Mouse (Mus musculus) neural tube, embryonic 10.5 days (tissue): ENCODE measurements around the gene Ubiad1.

ENCODE experiments used
- DNase-seq: peaks from one replicate; pipeline ENCODE4 v3.0.0-alpha.2; 2017; ENCODE audit warnings: low spot score; ENCODE audit errors: extremely low spot score

Gene Ubiad1

DNA sequence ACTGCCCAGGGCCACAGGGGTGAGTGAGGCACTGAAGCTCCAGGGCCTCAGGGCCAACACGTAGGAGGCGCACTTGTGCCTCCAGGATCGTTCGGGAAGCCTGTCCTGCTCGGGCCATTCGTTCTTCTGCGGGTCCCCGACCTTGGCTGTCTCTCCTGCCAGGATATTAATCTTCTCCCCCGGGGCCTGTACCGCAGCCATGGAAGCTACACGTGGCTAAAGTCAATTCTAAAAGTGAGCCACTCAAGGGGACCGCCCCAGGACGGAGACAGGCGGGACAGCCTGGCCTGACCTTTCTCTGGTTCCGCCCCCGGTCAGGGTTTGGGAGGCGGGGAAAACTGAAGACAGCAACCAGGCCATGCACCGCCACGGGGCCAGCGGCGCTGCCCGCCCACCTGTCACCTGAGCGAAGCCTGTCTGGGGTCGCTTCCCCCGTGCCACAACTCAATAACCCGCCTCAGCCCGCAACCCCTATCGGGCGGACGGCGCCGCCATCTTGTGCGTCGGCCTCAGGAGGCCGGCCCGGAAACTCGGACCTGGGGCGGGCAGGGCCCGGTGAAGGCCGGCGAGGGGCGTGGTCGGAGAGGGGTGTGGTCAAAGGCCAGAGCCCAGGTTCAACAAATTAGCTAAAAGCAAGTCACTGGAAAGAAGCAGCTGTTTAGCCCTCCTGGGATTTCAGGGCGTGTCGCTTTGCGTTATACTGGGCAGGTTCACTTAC lies at the start of gene Ubiad1:
Ubiad1 (minus strand) TSS at position 522 of the 718 bp plus-strand sequence.
- DNase-seq: peak; percentile 90

GRCm38 (mm10) chr4:148491448-148491847 lies 46.9 kb upstream of the Ubiad1 start:
- no peak for DNase-seq

DNA sequence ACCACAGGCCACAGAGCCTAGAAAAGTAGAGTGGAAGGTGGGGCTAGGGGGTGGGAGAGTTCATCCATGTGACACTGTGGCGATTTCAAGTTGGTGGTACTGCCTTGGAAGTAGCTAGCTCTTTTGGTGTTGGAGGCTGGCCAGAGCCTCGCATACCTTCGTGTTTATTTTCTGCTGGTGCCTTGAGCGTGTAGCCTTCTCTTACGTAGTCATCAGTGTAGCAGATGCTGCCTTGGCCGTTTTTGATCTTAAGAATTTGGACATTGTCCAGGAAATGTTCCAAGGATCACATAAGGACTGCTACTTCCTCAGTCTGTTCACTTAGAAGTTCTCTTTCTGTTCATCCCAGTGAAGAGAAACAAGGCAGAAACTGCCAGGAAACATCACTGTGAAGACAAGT lies 45.9 kb upstream of the Ubiad1 start:
- DNase-seq: no peak

- DNase-seq: no peak
Observed at GRCm38 (mm10) chr4:148487841-148488240, 43.3 kb upstream of the Ubiad1 start.

GRCm38 (mm10) chr4:148484511-148484910 lies 39.9 kb upstream of the Ubiad1 start:
- no peak for DNase-seq

GRCm38 (mm10) chr4:148481557-148482168 lies 37.1 kb upstream of the Ubiad1 start:
- no peak for DNase-seq

DNA sequence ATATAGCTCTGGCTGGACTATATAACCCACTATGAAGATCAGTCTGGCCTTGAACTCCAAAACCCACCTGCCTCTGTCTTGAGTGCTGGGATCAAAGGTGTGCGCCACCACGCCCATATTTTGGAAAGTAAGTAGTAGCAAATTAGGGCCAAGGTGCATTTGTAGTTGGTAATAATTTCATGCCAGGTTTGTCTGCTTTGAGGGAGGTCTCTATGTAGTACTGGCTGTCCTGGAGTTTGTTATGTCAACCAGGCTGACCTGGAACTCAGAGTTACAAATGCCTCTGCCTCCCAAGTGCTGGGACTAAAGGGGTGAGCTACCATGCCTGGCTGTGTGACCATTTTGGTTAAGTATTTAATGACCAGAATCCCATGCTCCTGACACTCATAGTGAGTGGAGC lies 35.7 kb upstream of the Ubiad1 start:
- DNase-seq: no peak

- no peak for DNase-seq
Observed at GRCm38 (mm10) chr4:148473496-148473895, 28.9 kb upstream of the Ubiad1 start.

- no peak for DNase-seq
Observed at GRCm38 (mm10) chr4:148472436-148473174, 28.0 kb upstream of the Ubiad1 start.

DNA sequence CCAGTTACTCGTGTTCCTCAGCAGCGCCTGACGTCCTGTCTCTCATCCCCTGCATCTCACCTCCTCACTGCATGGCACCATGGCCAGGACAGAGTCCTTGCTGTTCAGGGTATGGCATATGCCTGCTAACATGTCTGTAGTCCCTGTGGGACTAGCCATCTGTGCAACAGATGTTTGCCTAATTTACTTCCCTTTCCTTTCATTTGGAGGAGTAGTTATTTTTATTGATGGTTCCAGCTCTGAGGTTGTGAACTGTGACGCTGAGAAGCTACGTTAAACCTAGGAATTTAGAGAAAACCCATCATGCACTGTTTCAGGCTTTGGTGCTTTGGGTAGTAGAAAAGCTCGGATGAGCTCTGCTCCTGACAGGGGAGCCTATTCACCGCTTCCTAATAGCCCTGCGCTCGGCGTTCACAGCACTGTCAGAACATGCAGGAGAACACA lies 26.8 kb upstream of the Ubiad1 start:
- peak; percentile 47 for DNase-seq

DNA sequence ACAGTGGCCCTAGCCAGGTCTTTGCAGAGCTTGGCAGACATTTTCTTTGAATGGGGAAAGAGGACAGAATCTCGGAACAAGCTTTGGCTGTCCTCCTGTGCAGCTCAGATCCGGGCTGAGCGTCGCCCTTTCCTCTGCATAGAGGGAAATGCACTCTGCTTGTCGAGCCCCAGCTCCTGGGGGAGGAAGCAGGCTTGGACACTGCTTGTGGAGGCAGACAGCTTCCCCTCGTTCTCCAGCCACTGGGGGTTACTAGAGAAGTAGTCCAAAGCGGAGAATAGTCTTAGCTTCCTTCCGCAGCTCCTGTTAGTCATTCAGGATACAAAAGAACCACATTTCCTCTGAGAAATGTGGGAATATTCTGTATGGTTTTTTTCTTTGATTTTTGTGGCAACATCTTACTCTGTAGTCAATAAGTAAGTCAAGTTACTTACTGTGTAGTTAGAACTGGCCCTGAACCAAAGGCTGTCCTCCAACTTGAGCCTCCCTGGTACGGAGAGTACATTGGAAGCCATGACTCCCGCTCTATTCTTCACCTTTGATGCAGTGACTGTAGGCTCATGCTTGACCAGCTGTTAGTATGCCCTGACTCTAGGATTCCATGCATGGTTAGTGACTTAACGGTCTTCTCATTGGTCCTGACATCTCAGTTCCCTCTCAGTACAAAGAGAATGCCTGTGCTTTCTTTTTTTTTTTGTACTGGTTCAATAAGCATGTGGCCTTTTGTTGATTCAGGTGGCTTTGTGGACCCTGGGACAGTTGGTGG lies 25.1 kb upstream of the Ubiad1 start:
- DNase-seq: peak; percentile 35

GRCm38 (mm10) chr4:148468396-148468795 lies 23.8 kb upstream of the Ubiad1 start:
- no peak for DNase-seq

DNA sequence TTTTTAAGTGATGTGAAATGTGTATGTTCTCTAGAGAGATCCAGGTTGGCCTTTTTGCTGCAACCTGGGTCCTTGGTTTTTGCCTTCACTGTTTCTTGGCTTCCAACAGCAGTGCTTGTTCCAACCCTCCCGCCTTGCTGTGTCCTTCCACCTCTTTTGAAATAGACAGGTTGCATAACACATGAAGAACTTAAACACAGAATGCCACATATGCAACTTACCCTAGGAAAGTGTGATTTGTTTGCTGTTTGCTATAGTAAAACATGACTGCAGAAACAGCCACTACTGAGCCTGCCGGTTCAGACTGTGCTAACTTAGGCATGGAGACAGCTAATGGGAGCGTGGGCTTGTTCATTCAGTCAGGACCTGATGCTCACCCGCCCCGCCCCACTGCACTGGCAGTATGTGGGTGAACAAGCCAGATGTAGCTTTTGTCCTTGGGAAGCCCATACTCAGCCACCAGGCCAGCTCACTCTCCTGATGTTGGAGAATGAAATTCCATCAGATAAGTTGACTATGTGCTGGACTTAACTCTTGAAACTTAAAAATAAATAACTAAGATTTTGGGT lies 22.0 kb upstream of the Ubiad1 start:
- no peak for DNase-seq

DNA sequence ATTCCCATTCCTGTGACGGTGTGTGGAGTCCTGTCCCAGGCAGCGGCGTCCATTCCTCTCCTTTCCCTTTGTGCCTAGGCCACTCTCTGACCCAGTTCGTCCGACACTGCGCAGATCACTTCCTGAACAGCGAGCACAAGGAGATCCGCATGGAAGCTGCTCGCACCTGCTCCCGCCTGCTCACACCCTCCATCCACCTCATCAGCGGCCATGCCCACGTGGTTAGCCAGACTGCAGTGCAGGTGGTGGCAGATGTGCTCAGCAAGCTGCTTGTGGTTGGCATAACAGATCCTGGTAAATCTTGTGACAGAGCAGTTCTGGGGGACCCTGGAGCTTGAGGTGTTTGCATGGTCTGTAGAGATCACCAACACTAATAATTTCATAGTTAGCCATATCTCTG lies 20.3 kb upstream of the Ubiad1 start:
- DNase-seq: no peak

GRCm38 (mm10) chr4:148464301-148464700 lies 19.7 kb upstream of the Ubiad1 start:
- no peak for DNase-seq

DNA sequence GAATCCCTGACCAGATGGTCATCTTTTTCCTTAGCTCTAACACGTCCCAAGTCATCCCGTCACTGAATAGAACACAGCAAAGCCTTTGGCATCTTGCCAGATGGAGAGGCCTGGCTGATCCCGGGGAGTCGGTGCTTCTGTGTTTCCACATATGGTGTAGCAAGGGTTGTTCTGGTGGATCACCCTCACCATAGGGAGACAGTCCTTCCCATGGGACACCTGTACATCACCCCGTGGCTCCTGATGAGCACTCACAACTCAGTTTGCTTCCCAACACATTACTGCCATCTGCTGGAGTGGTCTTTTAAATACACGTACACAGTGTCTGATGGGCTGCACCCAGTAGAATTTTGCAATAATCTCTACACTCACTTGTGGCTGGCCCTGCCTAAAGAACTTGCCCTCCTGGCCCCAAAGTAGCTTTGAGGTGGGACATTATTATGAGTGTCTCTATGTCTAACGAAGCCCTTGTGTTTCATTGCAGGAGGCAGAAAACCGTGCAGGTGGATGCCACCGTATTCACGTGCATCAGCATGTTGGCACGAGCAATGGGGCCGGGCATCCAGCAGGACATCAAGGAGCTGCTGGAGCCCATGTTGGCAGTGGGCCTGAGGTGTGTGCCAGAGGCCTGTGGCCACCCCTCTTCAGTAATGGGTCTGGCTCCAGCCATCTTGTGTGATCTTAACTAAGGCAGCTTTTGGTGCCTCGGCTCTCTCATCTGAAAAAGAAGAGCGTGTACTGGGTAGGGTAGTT lies 18.8 kb upstream of the Ubiad1 start:
- no peak for DNase-seq

DNA sequence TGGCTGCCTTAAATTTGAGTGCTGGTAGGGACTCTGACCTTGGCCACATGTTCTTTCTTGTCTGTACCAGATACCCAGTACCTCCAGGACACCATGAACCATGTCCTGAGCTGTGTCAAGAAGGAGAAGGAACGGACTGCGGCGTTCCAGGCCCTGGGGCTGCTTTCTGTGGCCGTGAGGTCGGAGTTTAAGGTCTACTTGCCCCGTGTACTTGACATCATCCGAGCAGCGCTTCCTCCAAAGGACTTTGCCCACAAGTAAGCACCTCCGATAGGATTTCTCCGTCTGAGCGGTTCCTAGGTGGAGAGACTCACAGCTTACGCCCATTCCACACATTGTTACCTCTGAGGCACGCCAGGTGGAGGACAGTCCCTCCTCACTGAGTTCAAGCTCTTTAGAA lies 18.1 kb upstream of the Ubiad1 start:
- DNase-seq: no peak

- DNase-seq: no peak
Observed at GRCm38 (mm10) chr4:148461772-148462171, 17.2 kb upstream of the Ubiad1 start.

DNA sequence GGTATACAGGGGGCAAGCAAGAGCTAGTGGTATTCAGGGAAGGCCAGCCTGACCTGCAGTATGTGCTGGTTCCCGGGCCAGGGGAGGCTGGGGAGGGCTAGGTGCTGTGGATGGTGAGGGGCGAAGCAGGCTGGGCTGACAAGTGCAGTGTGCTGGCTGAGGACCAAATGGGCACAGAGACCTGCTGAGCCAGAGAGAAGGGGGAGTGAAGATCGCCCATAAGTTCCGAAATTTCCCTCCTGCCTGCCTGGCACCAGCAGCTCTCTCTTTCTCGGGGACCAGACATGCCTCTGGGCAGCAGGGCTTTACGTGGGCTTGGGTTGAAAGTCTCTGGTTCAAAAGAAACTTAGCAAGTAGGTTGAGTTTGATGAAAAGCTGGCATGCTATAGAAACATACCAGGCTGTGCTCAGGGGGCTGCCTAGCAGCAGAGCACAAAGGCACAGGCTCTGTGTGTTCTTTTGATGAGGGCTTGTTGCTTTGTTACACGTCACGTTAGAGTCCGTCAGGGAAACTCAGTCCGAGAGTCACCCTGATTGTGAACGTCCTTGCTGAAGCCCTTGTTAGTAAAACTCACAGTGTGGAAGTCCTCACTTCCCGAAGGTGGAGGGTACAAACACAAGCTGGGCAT lies 16.2 kb upstream of the Ubiad1 start:
- DNase-seq: no peak

DNA sequence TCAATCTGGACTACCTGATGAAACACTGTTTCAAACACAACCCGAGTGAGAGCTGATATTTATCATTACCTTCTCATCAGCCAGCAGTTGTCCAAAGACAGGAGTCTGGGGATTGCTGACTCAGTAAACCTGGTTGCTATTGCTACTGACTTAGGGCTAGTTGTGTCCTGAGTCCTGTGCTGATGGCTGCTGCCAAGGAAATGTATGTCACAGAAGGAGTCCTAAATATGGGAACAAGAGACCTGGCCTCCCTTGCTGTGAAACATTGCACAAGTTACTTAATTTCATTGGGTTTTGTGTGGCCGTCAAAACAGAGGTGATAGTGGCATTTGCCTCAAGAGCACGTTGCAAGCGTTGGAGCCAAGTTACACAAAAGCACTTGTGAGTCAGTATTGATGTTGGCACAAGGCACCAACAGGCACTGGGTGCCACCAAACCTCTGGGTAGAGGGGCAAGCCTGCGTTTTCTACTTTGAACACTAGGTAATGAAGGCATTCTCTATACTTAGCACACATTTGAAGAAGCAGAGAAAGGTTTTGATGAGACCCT lies 11.0 kb upstream of the Ubiad1 start:
- DNase-seq: no peak
